Mouse (Mus musculus): ENCODE results near the gene Plin4.

The Plin4 gene

DNA sequence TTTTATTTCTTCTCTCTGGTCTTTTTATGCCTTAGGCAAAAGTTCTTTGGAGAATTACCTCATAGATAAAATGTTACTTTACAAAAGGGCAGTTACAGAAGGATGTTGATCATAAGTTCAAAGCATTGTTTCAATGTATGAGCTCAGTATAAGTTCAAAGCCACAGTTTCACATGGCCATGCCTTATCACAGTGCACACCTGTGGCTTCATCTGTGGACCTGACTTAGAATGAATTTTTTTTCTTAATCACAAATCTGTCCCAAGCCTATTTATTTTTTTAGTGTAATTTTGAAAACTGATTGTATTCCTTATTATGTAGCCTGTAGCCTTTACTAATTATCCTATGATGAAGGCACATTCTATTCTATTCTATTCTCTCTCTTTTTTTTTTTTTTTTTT, 54.7 kb downstream of the Plin4 start:
- DNase-seq, result no peak

GRCm38 (mm10) chr17:56051369-56051768, 58.2 kb downstream of the Plin4 start:
- no peak for DNase-seq

All from embryo, embryonic 11 days (tissue).